Mouse (Mus musculus) stomach, embryonic 15.5 days (tissue): ENCODE measurements around the gene Gm9958. TPM values are rescaled to one million over a fixed set of nuclear protein-coding genes. Genes with fewer than 3 reads are reported as not detected.
A peak's percentile ranks its signal among the peaks of the same experiment; 100 is the strongest.

ENCODE experiments used
- ATAC-seq: fragments of 200-750 bp; cut with Nextera tagmentation; 2 replicates; pipeline ENCODE4 v1.8.0; 2017; ENCODE audit warnings: low read depth, moderate number of reproducible peaks, moderate TSS enrichment; ENCODE audit not compliant: insufficient read depth, low FRiP score
- H3K27ac ChIP-seq: fragments of 300-500 bp; sonication (generic); 2 replicates; pipeline ENCODE4 v1.5.1; 2015; ENCODE audit warnings: mild to moderate bottlenecking, inconsistent platforms
- H3K27me3 ChIP-seq: fragments of 300-500 bp; sonication (generic); replicated peaks from 2 replicates; pipeline ENCODE4 v1.6.1; 2015; ENCODE audit warnings: inconsistent platforms
- H3K36me3 ChIP-seq: fragments of 300-500 bp; sonication (generic); 2 replicates; pipeline ENCODE4 v1.6.1; 2015; ENCODE audit warnings: inconsistent platforms
- H3K4me1 ChIP-seq: fragments of 300-500 bp; sonication (generic); 2 replicates; pipeline ENCODE4 v1.6.1; 2015; ENCODE audit warnings: inconsistent platforms
- H3K4me2 ChIP-seq: fragments of 300-500 bp; sonication (generic); 2 replicates; pipeline ENCODE4 v1.6.1; 2015; ENCODE audit warnings: mild to moderate bottlenecking, inconsistent platforms
- H3K4me3 ChIP-seq: fragments of 300-500 bp; sonication (generic); replicated peaks from 2 replicates; pipeline ENCODE4 v1.5.1; 2015; ENCODE audit warnings: inconsistent platforms
- H3K9ac ChIP-seq: fragments of 300-500 bp; sonication (generic); 2 replicates; pipeline ENCODE4 v1.6.1; 2015; ENCODE audit warnings: inconsistent platforms
- H3K9me3 ChIP-seq: fragments of 300-500 bp; sonication (generic); 2 replicates; pipeline ENCODE4 v1.6.1; 2016; ENCODE audit warnings: inconsistent platforms
- WGBS: fragments of 180-500 bp; shearing (Covaris S2); methylation state at CpG from one replicate; pipeline ENCODE4 v1.1.7; 2015; 5-methylcytosine and 5-hydroxymethylcytosine counted together
- polyA plus RNA-seq: library from polyadenylated mRNA; unstranded; fragments of >200 nt; fragmentation: Nextera tagmentation; extraction: Ambion mirVana; gene quantifications from 2 replicates; pipeline ENCODE4 v1.2.1, GENCODE M21; 2015

Gm9958 gene
- polyA plus RNA-seq: 7.1 and 7.5 TPM in 2 replicates

DNA sequence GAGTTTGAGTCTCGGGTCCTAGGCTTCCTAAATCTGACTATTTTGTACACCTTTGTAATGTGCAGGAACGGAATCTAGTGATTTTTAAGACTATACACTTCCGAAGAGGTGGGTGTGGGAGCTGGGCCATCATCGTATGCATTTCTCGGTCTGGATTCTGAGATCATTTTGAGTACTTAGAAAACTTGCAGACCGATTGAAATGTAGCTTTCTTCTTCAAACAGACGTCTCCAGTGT is at the start of gene Gm9958:
Gene Gm9958, plus strand, starts transcription at position 138 of the 237 bp plus-strand sequence.
- no peaks in the 10 kb centered on the region for H3K36me3 ChIP-seq
- peak within 1 kb of the TSS; percentile 96 for H3K9ac ChIP-seq
- peaks cover 15% of the 10 kb centered on the region; the same call in 1 of the 2 replicates for H3K4me1 ChIP-seq
- H3K4me2 ChIP-seq: peak within 1 kb of the TSS; percentile 64
- H3K9me3 ChIP-seq: no peaks in the 10 kb centered on the region
- peak within 1 kb of the TSS; percentile 78 for H3K4me3 ChIP-seq
- no peaks in the 10 kb centered on the region for H3K27me3 ChIP-seq
- WGBS: 2% methylated on average over 7 of the region's 7 CpGs
- H3K27ac ChIP-seq: peak within 1 kb of the TSS; percentile 100
- no peak for ATAC-seq

DNA sequence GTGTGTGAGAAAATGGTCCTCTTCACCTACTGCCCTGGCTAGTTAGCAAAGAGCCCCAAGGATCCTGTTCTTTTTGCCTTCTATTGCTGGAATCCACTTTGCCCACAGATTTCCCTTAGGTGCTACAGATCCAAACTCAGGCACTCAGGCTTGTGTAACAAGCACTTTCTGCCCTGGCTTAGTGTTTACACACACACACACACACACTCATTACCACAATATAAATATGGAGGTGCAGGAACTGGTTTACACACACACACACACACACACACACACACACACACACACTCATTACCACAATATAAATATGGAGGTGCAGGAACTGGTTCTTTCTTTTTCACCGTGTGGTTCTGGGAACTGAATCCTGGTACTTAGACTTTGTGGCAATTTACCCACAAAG is 35.9 kb upstream of the Gm9958 start:
- no peak overlapping the region for H3K27ac ChIP-seq
- no peaks in the 10 kb centered on the region for H3K36me3 ChIP-seq
- H3K4me3 ChIP-seq: no peak overlapping the region
- WGBS: 79% methylated on average over 1 of the region's 1 CpGs
- no peaks in the 10 kb centered on the region for H3K27me3 ChIP-seq
- no peak overlapping the region for H3K9ac ChIP-seq
- H3K4me1 ChIP-seq: no peaks in the 10 kb centered on the region; the same call in 1 of the 2 replicates
- H3K9me3 ChIP-seq: no peaks in the 10 kb centered on the region
- H3K4me2 ChIP-seq: no peak overlapping the region
- no peak for ATAC-seq

DNA sequence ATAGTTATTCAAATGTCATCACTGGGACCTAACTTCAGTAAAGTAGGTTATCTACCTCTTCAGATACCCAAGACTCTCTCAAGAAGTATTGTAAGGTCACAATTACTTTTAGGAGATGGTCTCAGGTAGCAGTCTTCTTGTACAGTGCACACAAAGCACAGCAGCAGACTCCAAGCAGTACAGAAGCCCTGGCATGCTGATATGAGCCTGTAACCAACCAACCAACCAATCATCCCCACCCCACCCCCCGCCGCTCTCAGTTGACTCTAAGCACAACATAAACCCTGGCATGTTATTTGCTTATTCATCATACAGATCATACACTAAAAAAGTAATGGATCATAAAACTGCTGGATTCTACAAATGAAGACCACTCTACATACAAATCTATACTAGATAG is 34.5 kb upstream of the Gm9958 start:
- 81% methylated on average over 2 of the region's 2 CpGs for WGBS
- no peaks in the 10 kb centered on the region for H3K27me3 ChIP-seq

DNA sequence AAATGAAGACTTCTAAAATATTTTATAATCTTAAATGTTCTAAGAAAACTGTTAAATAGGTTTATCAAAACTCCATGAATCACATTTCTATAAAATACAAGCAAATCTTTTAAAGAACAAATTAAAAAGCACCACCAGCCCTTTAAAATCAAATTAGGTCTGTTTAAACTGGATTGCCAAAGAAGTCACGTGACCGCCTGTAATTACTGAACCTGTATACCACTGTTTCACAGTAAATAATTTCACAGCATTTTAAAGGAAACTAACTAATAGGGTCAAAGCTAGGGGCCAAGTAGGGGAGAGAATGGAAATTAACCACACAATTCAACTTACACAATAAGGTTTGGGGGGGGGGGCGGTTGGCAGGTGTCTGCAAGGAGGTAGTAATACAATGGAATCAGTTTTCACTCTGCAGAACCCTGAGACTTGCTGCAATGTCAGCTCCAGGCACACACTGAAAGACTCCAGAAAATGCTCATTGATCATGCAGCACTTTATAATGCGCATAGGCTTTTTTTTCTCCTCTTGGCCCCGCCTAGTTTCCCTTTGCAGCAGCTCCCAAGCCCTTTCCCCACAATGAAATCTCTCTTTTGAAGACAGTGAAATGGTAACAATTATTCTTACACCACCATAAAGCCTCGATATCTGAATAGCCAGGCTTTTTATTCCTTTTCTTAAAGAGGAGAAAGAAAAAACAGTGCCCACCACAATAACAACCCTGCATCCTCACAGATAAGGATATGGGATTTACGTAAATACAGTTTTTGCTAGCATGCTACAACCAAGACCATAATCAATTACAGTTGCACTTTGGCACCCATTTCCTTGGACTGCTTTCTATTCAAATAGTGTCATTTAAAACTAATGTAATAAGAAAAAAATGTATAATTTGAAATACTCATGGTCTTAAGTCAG is 28.6 kb upstream of the Gm9958 start:
- no peak overlapping the region for H3K4me2 ChIP-seq
- no peak overlapping the region for H3K27ac ChIP-seq
- no peak overlapping the region for H3K4me3 ChIP-seq
- H3K9me3 ChIP-seq: no peaks in the 10 kb centered on the region
- no peaks in the 10 kb centered on the region for H3K27me3 ChIP-seq
- no peak for ATAC-seq
- H3K4me1 ChIP-seq: peaks cover 4% of the 10 kb centered on the region
- no peak overlapping the region for H3K9ac ChIP-seq
- 69% methylated on average over 7 of the region's 7 CpGs for WGBS
- no peaks in the 10 kb centered on the region for H3K36me3 ChIP-seq

More for the DNA sequence above, 34.5 kb upstream of the Gm9958 start:
- Histone ChIP-seq H3K4me1 (no peaks in the 10 kb centered on the region; the same call in 1 of the 2 replicates), H3K36me3 (no peaks in the 10 kb centered on the region), H3K4me2 (no peak overlapping the region), H3K4me3 (no peak overlapping the region), H3K9me3 (no peaks in the 10 kb centered on the region), H3K9ac (no peak overlapping the region), H3K27ac (no peak overlapping the region)
- ATAC-seq: no peak

DNA sequence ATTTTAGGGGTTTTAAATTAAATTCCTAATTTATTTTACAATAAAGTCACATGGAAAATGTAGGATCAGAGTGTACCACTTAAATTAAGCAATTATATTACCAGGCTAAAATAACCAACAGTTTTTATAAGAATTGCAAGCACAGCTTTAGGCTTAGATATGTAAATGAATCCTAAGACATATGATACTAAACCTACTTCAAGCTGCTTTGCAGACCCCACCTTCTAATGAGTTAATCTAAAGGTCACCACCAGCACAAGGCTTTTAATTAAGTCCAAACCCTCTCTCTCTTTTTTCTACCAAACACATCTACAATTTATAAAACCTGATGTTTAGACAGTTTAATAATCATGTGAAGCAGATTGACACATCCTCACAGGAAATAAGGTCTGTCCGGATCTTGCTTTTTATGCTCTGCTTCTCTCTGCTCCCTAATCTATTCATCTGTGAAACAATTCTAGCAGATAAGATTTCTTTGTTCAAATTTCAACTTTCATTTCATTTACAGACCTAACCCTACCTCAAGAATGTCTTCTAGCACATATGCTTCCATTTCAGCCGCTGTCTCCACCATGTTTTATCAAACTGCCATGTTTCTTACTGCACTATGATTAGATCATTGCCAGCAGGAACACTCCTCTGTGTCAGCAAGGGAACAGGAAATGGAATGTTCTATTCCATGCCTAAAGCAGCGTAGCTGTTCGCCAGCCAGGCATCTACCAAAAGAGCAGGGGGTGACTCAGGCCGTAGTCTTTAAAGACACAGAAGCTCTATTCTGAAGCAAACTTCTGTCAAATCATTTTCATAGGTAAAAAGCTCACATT is 27.7 kb upstream of the Gm9958 start:
- Histone ChIP-seq H3K4me3 (no peak overlapping the region), H3K27me3 (no peaks in the 10 kb centered on the region), H3K27ac (no peak overlapping the region), H3K9ac (no peak overlapping the region), H3K36me3 (no peaks in the 10 kb centered on the region), H3K9me3 (no peaks in the 10 kb centered on the region), H3K4me1 (peaks cover 4% of the 10 kb centered on the region), H3K4me2 (peak overlapping the region; percentile 13; the same call in 1 of the 2 replicates)
- peak; percentile 58; the same call in 1 of the 2 replicates for ATAC-seq
- WGBS: 38% methylated on average over 5 of the region's 5 CpGs

DNA sequence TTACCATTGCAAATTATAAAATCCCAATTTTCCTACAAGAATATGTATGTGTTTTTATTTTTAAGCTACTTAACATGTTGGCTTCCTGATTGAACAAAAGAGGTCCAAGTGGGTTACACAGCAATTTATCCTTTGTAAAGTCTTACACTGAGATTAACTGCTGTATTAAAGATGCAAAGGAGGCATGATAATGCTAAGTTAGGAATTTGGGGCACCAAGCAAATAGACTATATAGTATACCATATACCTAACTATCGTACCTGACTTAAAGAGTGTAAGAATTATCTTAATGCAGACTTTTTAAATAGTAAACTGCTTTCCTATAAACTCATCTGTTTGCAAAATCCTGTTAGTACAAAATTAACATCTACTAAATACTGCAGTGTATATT is 27.1 kb upstream of the Gm9958 start:
- Histone ChIP-seq H3K4me3 (no peak overlapping the region), H3K27ac (no peak overlapping the region), H3K36me3 (no peaks in the 10 kb centered on the region), H3K4me2 (no peak overlapping the region), H3K4me1 (peaks cover 4% of the 10 kb centered on the region), H3K27me3 (no peaks in the 10 kb centered on the region), H3K9ac (no peak overlapping the region), H3K9me3 (no peaks in the 10 kb centered on the region)
- ATAC-seq: no peak
- WGBS: 89% methylated on average over 1 of the region's 1 CpGs

DNA sequence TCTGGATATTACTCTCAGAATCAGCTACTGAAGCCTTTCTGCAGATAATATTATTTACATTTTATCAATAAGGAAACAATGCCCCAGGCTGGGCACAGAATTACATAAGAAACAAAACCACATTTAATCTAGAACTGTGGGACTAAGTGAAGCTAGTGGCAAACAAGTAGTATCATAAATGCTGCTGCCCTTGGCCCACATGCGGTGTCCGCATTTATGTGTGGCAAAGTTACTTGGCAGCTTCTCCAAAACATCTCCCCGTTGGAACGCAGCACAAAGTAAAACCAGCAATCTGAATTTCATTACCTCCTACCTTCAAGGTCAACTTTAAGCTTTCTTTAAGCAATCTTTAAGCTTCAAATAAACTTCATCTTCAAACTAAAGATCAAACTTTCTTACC is 26.2 kb upstream of the Gm9958 start:
- no peaks in the 10 kb centered on the region for H3K9me3 ChIP-seq
- H3K4me3 ChIP-seq: no peak overlapping the region
- H3K4me2 ChIP-seq: no peak overlapping the region
- no peaks in the 10 kb centered on the region for H3K36me3 ChIP-seq
- ATAC-seq: no peak
- WGBS: 68% methylated on average over 4 of the region's 4 CpGs
- peaks cover 4% of the 10 kb centered on the region for H3K4me1 ChIP-seq
- H3K27ac ChIP-seq: no peak overlapping the region
- H3K9ac ChIP-seq: no peak overlapping the region
- no peaks in the 10 kb centered on the region for H3K27me3 ChIP-seq

DNA sequence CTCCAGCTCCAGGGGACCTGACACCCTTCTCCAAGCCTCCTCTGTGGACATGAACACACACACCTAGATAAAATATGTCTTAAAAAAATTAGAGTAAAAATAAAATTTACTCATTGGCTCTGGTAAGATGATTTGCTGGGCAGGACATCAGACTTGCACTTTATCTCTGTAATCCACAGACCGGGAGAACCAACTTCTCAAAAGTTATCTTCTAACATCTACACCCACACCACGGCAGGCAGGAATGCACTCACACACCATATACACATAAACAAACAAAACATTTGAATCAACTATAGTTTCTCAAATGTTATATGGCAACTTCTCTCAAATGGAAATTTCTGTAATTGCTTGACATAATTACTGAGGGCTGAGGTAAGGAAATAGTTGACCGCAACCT is 20.1 kb upstream of the Gm9958 start:
- H3K9ac ChIP-seq: no peak overlapping the region
- WGBS: 91% methylated on average over 3 of the region's 3 CpGs
- H3K4me1 ChIP-seq: no peaks in the 10 kb centered on the region
- H3K9me3 ChIP-seq: no peaks in the 10 kb centered on the region
- no peak for ATAC-seq
- no peak overlapping the region for H3K4me2 ChIP-seq
- H3K36me3 ChIP-seq: 0 out of 2 replicates have a peak, but pooled peaks cover 3% of the 10 kb centered on the region
- no peak overlapping the region for H3K4me3 ChIP-seq
- H3K27me3 ChIP-seq: no peaks in the 10 kb centered on the region
- no peak overlapping the region for H3K27ac ChIP-seq

DNA sequence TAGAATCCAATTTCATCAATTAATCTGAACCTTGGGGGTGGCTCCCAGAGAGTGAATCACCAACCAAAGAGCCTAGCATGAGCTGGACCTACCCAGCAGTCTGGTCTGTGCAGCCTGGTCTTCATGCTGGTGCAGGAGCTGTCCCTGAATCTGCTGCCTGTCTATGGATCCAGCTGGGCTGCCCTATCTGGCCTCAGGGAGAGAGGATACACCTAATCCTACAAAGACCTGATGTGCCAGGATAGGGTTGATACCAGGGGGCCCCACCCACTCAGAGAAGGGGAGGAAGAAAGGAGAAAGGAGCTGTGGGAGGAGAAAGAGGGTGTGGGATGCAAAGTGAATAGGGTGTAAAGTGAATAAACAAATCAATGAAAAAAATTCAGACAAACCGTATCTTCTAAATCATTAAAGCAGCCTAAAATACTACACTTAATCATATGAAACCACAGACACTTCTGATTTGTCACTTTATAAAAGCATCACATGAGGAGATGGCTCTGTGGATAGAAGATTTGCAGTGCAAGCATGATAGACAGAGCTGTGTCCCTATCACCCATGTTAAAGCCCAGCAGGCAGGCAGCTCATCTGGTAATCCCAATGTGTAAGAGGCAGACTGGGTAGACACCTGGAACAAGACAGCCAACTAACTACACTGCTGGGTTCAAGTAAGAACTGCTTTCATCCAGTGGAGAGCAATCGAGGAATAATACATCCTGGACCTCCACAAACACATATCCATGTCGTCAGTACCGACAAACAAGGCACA is 13.3 kb upstream of the Gm9958 start:
- 85% methylated on average over 4 of the region's 4 CpGs for WGBS
- no peaks in the 10 kb centered on the region for H3K4me1 ChIP-seq
- no peaks in the 10 kb centered on the region for H3K9me3 ChIP-seq
- H3K36me3 ChIP-seq: no peaks in the 10 kb centered on the region
- no peak overlapping the region for H3K4me2 ChIP-seq
- H3K27ac ChIP-seq: no peak overlapping the region
- H3K4me3 ChIP-seq: no peak overlapping the region
- no peak for ATAC-seq
- no peak overlapping the region for H3K9ac ChIP-seq
- no peaks in the 10 kb centered on the region for H3K27me3 ChIP-seq

DNA sequence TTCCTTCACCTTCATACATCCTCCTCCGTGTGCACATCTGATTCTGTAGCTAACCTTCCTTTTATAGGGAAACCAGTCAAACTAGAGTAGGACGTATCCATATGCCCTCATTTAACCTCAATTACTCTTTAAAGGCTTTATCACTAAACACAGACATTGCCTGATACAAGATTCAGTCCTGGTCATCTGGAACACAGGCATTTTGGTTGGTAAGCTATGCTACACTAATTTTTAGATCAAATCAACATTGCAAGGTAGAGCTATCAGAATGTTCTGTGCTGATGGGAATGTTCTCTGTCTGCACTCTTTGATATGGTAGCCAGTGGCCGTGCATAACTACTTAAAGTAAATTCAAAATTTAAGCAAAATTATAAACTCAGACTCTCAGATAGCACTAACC is 11.2 kb upstream of the Gm9958 start:
- 85% methylated on average over 3 of the region's 3 CpGs for WGBS
- H3K4me3 ChIP-seq: no peak overlapping the region
- no peak overlapping the region for H3K9ac ChIP-seq
- H3K36me3 ChIP-seq: no peaks in the 10 kb centered on the region
- H3K27me3 ChIP-seq: no peaks in the 10 kb centered on the region
- H3K27ac ChIP-seq: no peak overlapping the region
- no peaks in the 10 kb centered on the region for H3K4me1 ChIP-seq
- no peaks in the 10 kb centered on the region for H3K9me3 ChIP-seq
- ATAC-seq: no peak
- H3K4me2 ChIP-seq: no peak overlapping the region

DNA sequence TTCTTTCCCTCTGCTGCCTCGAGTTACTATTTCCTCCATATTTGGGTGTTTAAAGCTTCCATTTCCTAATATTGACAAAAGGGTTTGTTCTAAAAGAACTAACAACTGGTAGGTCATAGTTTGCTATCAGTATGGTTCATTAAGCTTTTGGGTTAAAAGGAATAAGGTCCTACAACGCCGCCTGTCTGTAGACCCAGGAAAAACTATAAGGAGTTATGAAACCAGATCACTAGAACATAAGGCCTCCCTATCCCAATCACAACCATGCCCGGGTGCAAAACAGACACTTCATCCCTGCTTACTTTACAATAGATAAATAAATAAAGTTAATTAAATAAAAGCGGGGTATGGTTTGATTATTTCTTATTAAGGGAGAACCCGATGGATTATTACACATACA is 2.5 kb upstream of the Gm9958 start:
- peak overlapping the region; percentile 100 for H3K27ac ChIP-seq
- ATAC-seq: no peak

More for the DNA sequence above, 2.5 kb upstream of the Gm9958 start:
- H3K36me3 ChIP-seq: no peaks in the 10 kb centered on the region
- H3K27me3 ChIP-seq: no peaks in the 10 kb centered on the region
- H3K4me2 ChIP-seq: peak overlapping the region; percentile 60
- 2% methylated on average over 6 of the region's 6 CpGs for WGBS
- peak overlapping the region; percentile 96; the same call in 1 of the 2 replicates for H3K9ac ChIP-seq
- H3K4me1 ChIP-seq: peaks cover 15% of the 10 kb centered on the region; the same call in 1 of the 2 replicates
- no peaks in the 10 kb centered on the region for H3K9me3 ChIP-seq
- H3K4me3 ChIP-seq: peak overlapping the region; percentile 78
